Mouse (Mus musculus) mouse trophoblast stem cell (cell line): ENCODE results near the gene Olfr1416.

Experiments
- in situ Hi-C, 2 experiments: fragments of 300-500 bp; cut with MseI, MboI; formaldehyde crosslinking; loops; 2 replicates in 1 of 2; 3 replicates in 1 of 2; pipeline ENCODE4 v1.15.1; 2025

Gene Olfr1416

GRCm38 (mm10) chr1:92432098-92432497, 52.8 kb downstream of the Olfr1416 start:
- in situ Hi-C loops, result no loop called here

GRCm38 (mm10) chr1:92431420-92431819, 53.5 kb downstream of the Olfr1416 start:
- in situ Hi-C loops, result no loop called here

GRCm38 (mm10) chr1:92430991-92431390, 53.9 kb downstream of the Olfr1416 start:
- in situ Hi-C loops, result no loop called here
